Mouse (Mus musculus) ES-CJ7 (cell line): ENCODE data around the gene Srp54a.
A peak's percentile ranks its signal among the peaks of the same experiment; 100 is the strongest.
"Not testable (repeated sequence)": the region's sequence is repeated elsewhere in the genome, so short reads cannot be mapped to it uniquely, and the experiment has no call there.

ENCODE experiments used
- DNase-seq: peaks from one replicate; pipeline ENCODE4 v3.0.0; 2011; ENCODE audit warnings: low read depth, low spot score

Gene Srp54a

DNA sequence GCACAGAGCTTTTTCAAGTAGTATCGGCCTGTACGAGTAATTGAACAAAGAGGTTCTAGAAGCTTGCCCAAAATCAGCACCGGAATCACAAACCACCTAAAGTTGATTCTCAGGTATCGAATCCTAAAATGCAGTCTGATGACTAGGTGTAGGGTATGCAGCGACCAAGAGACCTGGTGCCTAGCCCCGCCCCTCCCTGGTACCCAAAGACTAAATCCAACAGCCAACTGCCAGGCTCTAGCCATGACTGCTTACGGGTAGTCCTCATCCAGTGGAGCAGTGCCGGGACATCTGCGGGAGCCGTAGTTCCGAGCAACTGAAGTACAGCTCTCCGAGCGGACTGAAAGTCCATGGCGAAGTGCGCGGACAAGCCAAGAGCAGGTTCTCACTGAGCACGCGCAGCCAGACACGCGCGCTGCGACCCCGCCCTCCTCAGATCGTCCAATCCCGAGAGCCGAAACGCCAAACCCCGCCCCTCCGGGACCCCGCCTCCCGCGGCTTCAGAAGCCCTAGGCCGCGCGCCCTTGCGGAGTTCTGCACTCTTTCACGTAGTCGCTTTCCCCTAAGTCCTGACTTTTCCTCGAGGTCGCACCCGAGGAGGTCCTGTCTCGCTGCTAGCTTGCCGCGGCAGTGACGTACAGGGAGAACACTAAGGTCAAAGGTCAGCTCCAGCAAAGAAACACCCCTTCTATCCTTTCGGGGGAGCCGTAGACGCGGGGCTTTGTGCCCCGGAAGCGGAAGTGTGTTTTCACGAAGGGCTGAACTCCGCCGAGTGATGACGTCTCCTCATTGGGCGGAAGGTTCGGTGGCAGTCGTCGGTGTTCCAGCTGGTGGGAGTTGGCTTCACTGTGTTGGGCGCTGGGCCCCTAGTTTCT lies at the start of gene Srp54a, which contains the start of gene 2700097O09Rik:
Srp54a (plus strand) TSS at position 537 of the 875 bp plus-strand sequence.
2700097O09Rik (minus strand) TSS at position 385 of the 875 bp plus-strand sequence.
- peak; percentile 93 for DNase-seq

DNA sequence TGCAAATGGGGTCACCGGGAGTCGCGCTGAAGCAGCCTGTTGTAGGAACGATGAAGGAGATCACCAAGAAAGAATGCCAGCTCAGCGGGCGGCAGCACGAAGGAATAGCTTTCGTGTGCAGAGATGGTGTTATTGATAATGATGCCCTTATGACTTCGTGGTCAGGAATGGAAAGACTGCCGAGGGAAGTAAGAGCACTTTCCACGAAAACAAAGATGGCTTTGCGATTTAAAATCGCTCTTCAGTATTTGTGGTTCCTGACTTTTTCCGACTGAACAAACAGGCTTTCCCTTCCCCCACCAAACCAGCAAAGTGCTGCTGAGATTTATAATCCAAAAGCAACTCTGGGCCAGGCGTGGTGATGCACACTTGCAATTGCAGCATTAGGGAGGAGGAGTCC lies 39.1 kb upstream of the Srp54a start:
- DNase-seq, result no peak

DNA sequence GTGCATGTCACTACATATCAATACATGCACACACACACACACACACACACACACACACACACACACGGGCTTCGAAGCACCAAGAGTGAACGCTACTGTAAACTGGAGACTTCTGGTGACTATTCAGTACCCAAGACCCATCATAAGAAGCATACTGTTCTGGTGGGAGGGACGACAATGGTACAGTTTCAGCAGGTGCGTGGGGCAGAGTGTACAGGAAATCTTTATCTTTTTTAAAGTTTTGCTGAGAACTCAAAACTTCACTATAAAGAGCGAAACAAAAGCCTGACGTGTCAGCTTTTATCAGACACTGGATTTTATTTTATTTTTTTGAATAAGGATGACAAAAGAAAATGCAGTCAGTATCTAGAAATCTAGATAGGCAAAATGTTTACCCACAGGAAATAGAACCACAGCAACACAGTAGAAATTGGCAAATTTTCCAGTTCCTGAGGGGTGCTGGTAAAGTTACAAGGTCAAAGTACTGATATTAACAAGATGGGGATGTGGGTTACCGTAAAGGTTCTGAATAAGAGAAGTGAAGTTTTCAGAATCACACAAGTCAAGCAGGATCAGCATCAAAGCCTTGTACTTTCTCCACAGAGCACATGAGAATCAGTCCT lies 30.2 kb upstream of the Srp54a start:
- no peak for DNase-seq

DNA sequence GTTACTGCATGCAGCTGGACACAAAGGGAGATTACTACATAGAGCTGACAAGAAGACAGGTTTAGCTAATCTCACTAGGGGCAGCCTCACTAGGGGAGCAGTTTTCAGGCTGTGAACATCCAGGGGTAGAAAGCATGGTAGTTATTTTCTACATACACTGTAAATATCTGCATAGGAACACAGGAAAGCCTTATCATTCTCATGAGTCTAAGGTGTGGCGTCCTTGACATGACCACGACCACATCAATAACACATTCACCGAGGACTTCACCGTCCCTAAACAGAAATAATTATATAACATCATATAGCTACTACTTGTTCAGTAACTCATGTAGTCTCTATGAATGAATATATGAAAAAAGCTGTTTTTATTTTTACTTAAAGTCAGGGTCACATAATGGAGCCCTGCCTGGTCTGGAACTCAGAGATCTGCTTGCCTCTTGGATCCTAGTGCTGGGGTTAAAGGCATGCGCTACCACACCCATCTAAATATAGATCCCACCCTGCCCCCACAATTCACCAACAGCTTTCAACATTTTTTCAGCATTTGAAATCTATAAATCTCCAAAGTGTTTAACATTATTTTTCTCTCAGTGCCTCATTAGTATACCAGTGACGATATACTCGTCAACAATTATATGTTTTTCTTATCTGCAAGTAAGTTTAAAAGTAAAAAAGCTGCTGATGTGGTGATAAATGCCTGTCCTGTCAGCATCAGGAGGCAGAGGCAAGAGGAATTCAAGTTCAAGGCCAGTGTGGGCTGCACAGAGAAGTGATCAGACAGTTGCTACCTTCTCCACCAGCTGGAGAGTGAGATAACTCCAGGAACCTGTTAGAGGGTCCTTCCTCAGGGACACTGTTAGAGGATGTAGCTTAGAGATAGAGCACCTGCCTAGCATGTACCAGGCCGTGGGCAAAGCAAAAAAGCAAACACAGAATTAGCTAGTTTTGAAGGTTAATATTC lies 28.6 kb upstream of the Srp54a start:
- DNase-seq, result no peak

DNA sequence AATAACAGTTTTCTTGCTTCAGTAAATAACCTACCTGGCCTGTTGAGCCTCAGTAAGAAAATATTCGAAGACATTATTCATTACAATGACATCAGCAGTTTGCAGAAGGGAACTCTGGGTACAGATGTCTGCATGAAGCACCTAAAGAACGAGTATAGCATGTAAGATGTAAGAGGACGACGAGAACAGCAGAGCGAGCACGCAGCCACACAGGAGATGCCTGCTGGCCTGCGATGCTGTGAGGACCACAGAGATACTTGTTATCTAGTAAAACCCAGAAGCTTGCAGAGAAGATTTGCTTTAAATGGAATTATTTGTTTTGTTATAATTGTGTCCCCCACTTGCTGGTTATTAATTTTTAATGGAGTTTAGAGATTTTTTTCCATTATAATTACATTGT lies 26.8 kb upstream of the Srp54a start:
- DNase-seq, result no peak

DNA sequence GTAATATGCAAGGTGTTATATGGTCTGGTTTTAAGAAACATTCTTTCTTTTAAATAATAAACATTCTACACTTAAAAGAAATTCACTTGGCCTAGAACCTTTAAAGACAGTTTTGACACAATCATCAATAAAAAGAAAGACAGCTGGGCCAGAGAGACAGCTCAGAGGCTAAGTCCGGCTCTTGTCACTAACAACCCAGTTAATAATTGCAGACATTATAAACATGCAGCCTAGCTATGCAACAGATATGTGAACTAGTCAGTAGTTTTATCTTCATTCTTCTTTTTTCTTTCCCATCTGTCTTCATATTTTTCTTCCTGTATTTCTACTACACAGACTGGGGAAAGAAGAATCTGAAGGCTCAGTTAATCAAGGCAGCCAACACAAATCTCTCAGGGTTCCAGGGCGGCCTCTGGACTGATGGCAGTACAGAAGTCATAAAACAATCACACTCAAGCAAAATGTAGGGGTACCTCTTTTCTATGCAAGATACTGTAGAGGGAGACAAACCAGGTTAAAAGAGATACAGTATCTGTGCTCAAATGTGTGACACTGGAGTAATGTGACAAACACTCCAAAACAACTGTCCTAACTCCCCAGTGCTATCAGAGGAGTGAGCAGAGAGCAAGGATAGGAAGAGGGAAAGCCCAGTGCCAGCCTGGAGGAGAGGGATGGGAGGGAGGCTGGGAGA lies 25.4 kb upstream of the Srp54a start:
- DNase-seq, result no peak

DNA sequence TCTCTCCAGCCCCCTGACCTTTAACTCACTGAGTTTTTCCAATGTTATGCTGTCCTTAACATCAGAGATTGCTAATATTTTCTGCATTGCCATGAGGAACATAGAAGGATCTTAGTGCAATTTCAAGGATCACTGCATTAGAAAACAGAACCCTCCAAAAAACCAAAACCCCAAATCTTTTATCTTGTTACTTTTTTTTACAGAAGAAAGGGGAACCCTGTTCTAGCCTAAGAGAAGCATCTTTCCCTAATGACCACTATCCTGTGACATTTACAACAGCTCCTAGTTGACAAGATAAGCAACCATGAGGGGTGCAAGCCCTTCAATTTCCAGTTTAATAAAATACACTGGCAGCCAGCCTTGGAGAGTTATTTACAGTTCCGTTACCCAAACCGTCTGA lies 23.4 kb upstream of the Srp54a start:
- no peak for DNase-seq

DNA sequence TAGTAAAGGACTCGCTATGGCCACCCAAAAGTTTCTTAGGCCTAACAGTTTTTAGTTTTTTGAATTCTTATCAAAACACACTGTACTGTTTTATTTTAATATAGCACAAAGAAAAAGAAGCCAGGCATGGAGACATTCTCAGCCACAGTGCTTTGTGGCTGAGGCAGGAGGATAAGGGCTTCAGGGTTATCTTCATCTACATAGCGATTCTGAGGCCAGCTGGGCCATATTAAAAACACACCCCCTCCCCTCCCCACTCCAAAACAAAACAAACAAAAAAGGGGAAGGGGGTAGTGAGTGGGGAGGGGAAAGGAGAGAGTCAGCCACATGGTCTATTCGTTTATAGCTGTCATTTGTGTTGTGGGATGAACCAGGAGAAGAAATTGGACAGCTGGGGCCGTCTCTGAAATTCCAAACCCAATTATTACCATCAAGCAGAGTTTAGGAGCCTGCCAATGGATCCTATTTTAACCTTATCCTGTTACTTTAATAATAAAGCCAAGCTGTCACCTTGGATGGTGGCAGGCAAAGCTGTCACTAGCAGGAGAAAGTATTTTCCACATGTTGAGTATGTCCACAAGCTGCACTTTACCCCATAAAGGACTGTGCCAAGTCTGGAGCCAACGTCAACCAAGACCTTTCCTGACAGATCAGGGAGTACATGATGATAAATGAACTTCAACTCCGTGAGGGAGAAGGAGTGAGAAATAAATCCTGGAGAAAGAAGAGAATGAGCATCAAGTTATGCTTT lies 21.0 kb upstream of the Srp54a start:
- no peak for DNase-seq

DNA sequence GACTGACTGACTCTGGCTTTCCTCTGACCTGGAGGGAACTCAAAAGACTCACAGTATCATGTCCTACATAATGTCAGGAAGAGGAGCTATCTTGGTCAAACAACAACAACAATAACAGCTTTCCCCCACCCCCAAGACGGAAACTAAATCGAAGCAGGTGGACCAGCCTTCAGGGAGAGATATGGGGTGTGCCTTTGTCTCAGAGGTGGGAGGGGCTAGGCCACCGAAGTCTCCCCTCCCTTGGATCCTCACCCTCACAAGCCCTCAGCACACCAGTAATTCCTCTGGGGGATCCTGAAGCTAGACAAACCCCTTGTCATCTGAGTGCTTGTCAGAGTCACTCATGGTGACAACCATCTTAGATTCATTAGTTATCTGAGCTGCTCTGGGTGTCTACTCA lies 20.2 kb upstream of the Srp54a start:
- no peak for DNase-seq

DNA sequence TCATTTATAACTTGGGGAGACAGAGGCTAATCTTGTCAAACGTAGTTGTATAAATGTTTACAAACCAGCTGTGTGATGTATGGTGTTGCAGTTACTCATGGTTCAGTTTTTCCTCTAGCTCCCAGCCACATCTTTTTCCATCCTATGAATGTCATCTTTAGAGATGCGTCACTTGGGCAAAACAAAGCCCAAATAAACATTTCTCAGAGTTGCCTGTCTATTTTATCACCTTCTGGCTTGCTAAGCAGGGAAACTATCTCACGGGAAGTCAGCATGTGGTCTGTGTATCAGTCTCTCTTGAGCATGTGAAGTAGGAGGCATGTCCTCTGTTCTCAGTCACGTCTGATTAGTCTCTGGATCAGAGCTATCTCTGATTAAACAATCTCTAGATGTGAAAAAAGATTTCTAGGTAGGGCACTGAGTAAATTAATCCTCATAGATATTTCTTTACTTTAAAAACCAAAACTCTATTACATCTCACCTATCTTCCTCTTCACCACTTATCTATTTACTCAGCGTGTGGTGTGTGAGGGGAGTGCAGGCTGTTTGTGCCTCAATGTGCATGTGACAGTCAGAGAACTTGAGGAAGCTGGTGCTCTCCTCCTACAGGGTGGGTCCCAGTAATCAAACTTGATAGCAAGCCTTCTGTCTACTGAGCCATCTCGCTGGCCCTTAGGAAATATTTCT lies 19.7 kb upstream of the Srp54a start:
- no peak for DNase-seq

DNA sequence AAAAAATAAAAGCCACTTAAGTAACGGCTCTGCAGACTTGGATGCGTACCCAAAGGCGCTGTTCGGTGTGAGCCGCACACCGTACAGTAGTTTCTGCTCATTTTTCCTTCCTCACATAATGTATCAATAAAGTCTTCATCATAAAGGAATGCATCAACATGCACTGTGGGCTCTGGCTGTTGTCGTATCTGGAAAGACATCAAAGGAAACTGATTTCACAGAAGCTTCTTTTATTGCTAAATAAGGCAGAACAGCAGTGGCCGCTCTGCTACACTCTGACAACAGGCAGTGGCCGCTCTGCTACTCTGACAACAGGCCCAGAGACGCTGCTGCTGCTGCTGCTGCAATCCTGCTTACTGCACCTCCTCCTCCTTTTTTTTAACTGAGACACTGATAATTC lies 19.1 kb upstream of the Srp54a start:
- DNase-seq, result no peak

DNA sequence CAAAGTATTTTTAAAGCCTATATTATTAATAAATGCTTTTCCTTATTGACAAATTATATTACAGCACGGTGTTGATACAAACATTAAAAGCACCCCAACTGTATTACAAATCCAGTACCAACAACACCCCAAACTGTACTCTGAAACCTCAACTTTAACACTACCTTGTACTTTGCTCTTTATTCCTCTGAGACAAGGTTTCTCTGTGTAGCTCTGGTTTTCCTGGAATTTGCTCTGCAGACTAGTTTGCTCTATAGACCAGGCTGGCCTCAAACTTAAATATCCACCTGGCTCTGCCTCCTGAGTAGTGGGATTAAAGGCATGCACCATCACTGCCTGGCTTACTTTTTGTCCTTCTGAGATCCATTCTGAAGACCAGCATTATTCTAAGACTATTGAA lies 17.9 kb upstream of the Srp54a start:
- DNase-seq, result no peak

DNA sequence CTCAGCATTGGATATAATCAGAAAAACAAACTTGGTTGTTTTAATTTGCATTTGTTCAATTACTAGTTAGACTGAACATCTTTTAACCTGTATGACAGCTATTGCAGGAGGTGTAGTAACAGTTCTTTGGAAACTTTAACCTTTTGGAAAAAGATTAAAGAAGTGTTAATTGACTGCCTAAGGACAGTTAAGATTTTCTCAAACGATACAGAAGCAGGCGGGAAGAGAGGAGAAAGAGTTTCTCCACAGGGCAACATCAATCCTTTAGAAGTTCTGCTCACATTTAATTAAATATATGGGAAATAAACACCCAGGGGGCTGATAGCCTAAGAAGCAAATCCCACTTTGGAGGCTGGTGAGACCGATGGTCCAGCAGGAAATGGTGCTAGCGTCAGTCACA lies 7.6 kb upstream of the Srp54a start:
- DNase-seq, result no peak

DNA sequence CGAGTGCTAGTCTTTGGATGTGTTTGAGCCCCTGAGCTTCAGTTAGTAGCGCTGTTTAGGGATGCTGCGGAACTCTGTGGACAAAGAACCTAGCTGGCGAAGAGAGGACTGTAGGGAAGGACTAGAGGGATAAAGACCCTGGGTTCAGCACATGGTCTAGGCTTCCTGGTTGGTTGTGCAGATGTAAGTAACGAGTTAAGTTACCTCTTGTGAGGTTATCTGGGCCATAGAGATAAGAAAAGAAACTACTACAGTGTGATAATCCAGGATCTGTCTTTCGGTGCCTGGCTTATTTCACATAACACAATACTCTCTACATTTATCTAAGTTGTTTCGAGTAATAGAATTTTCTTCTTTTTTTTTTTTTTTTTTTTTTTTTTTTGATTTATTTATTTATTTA lies 6.4 kb upstream of the Srp54a start:
- DNase-seq, result no peak

DNA sequence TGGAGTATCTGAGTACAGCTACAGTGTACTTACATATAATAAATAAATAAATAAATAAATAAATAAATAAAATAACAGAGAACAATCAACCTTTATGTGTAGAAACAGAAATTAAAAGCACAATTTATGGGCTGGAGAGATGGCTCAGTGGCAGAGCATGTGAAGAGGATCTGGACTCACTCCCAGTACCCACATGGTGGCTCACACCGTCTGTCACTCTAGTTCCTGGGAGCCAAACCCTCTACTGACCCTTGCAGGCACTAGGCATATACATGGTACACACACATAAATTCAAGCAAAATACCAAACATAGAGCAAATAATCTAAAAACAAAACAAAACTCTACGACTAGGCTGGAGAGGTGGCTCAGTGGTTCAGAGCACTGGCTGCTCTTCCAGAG lies 4.8 kb upstream of the Srp54a start:
- DNase-seq, result no peak

DNA sequence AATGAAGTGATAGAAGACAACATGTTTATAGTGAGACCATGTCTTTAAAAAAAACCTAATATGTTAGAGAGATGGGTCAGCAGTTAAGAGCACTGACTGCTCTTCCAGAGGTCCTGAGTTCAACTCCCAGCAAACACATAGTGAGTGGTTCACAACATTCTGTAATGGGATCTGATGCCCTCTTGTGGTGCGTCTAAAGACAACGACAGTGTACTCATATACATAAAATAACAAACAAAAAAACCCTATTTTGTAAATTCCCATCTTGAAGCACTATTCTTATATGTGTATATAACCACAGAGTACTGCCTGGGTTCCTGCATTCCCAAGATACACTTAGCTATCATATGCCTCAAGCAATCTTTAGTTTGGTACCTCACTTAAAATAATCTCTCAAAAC lies 1.4 kb upstream of the Srp54a start:
- DNase-seq, result not testable (repeated sequence)

DNA sequence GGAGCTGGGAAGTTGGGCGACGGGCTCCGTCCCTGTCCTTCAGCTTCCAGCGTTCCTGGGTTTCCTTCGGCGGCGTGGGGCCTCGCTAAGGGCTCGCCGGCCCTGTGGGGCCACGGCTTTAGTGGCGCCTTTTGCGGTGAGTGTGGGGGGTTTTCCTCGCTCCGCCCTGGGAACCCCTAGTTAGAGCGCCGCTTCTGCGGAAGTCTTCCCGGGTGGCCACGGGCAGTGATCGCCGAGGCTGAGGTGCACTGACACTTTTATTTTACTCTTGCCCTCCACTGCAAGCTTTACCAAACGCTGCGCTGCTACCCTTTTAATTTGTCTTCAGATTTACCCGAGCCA lies 510 bp downstream of the Srp54a start:
- DNase-seq, result not testable (repeated sequence)

DNA sequence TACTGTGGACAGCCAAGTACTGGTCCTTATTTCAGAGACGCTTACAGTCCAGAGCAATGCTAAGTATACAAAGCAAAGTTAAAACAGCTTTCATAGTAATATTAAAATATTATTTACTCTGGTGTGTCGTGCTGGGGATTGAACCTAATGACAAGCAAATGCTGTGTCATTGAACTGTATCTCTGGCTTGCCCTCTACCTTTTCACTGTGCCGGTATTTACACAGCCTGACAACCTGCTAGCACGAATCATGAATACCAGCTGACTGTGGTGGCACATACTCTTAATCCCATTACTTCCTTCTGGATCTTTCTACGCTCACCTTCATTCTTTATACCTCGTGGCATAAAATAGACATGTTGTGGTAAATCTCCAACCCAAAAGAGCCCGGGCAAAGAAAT lies 12.1 kb downstream of the Srp54a start:
- not testable (repeated sequence) for DNase-seq

DNA sequence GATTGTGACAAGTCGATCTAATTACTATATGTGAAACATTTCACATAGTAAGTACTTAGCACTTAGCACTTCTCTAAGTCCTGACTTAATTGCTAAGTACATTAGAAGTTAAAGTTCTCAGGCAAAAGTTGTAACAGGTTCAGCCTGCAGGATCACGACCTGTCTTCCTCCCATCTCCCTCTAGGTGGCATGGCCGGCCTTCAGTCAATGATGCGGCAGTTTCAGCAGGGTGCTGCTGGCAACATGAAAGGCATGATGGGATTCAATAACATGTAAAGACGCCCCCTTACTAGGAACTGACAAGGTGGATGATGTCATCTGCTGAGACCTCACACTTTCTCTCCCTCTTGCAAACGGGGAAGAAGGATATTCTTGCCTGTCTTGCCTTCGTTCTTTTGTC lies 32.6 kb downstream of the Srp54a start:
- not testable (repeated sequence) for DNase-seq

DNA sequence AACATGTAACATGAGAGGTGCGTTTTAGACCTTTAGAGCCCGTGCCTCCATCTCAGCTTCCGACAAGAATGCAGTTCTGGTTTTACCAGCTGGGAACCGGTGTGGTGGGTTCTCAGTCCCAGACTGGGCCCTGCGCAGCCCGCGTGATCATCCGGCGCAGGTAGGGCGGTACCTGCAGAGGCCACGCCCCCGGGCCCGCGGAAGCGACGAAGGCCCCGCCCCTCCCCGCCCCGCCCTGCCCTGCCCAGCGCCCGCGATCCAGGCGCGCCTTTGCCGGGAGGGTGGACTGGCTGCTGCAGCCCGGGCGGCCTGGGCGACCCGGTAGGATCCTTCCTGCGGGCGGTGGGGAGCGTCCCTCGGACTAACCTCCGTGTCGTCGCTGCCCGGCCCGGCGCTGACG lies 44.2 kb downstream of the Srp54a start, which contains the start of gene Fam177a:
Fam177a (plus strand) TSS at position 228 of the 400 bp plus-strand sequence.
- DNase-seq, result not testable (repeated sequence)
